Mouse (Mus musculus) ES-Bruce4 (cell line): ENCODE results near the gene Rassf8.

Source experiments
- CTCF ChIP-seq: IDR thresholded peaks from one replicate; pipeline ENCODE4 v1.8.1; 2011; ENCODE audit warnings: low read depth, low read length
- EP300 ChIP-seq: IDR thresholded peaks from 2 replicates; pipeline ENCODE4 v1.6.1; 2011; ENCODE audit warnings: low read depth, low read length; ENCODE audit not compliant: insufficient read depth
- POLR2A ChIP-seq: IDR thresholded peaks from one replicate; pipeline ENCODE4 v1.8.1; 2011; ENCODE audit warnings: low read length; ENCODE audit not compliant: insufficient read depth

DNA sequence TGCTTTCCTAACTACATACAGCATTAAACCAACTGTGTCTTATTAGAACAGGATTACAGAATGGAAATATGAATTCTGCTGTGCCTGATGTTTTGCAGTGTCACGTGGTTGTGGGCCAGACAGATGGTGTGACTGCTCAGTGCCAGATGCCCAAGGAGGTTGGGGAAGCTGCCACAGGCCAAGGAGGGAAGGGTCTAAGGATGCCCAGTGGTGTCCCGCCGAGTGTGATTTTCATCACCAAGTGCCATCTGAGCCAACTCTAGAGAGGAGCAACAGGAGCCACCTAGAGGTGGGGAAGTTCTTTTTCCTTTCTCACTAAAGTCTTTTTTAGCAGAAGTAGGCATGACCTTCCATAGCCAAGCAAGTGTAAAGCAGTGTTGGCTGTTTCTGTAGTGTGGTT is 3.8 kb downstream of the Rassf8 start:
- TF ChIP-seq CTCF (no peak), POLR2A (no peak), EP300 (no peak)
